Mouse (Mus musculus) erythroblast, embryonic 14.5 days (primary cell): ENCODE results near the gene G0s2.

ENCODE experiments used
- GATA1 ChIP-seq: IDR thresholded peaks from 2 replicates; pipeline ENCODE4 v1.6.1; 2012; ENCODE audit warnings: low read length, inconsistent platforms, mixed read lengths
- TAL1 ChIP-seq: IDR thresholded peaks from 3 replicates; pipeline ENCODE4 v1.6.1; 2012; ENCODE audit warnings: low read length, inconsistent platforms, mixed read lengths

DNA sequence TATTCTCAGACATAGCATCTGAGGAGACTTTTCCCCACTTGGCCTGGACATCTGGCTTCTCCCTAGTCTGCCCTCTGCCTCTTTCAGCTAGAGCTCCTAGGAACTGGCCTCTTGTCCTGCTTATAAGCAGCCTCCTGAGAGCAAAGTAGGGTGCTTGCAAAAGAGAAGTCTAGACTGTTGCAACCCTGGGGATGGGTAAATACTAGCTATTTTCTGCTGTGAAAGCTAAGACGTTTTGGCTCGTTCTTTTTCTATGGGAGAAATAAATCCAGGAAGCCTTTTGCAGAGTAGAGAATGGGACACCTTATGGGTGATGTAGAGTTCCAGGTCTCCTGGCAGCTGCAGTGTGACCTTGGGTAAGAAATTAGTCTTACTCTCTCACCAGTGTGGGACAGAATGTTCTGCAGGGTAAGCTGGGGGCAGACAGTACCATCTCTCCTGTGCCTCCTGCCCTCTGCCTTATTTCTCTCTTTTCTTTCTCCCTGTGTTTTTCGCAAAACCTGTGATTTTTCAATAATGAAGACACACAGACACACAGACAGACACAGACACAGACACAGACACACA lies 37.6 kb upstream of the G0s2 start:
- no peak for TF ChIP-seq GATA1
- TF ChIP-seq TAL1, result no peak
